Mouse (Mus musculus) bone marrow macrophage, adult 2 months (primary cell): ENCODE data around the gene Klf8. TPM values are rescaled to one million over a fixed set of nuclear protein-coding genes. Genes with fewer than 3 reads are reported as not detected.
"Not testable (repeated sequence)": the region's sequence is repeated elsewhere in the genome, so short reads cannot be mapped to it uniquely, and the experiment has no call there.

Experiments
- H3K27ac ChIP-seq: 2 replicates; pipeline ENCODE4 v1.5.1; 2012; ENCODE audit warnings: low read depth, low read length; ENCODE audit not compliant: insufficient read depth
- H3K4me1 ChIP-seq: 2 replicates; pipeline ENCODE4 v1.6.1; 2012; ENCODE audit warnings: low read length; ENCODE audit not compliant: control insufficient read depth, insufficient read depth
- H3K4me3 ChIP-seq: 2 replicates; pipeline ENCODE4 v1.5.1; 2012; ENCODE audit warnings: mild to moderate bottlenecking, low read length, moderate library complexity; ENCODE audit not compliant: insufficient read depth
- CTCF ChIP-seq: IDR thresholded peaks from 2 replicates; pipeline ENCODE4 v1.5.1; 2012; ENCODE audit warnings: low read depth, mild to moderate bottlenecking, low read length, moderate library complexity
- POLR2A ChIP-seq: IDR thresholded peaks from 2 replicates; pipeline ENCODE4 v1.6.1; 2012; ENCODE audit warnings: mild to moderate bottlenecking, low read depth, low read length, borderline replicate concordance
- polyA plus RNA-seq: library from polyadenylated mRNA; stranded (reverse); fragments of >200 nt; gene quantifications from 2 replicates; pipeline ENCODE4 v1.2.4, GENCODE M21; 2012; ENCODE audit not compliant: missing spikeins, insufficient read depth, insufficient read length

The Klf8 gene
- polyA plus RNA-seq, 1 experiment, result 3.2 TPM

- H3K4me1 ChIP-seq, result no peaks in the 10 kb centered on the region
These were observed 85.8 kb downstream of the Klf8 start for GRCm38 (mm10) chrX:153323105-153323504.

GRCm38 (mm10) chrX:153334140-153334539, 96.9 kb downstream of the Klf8 start:
- not testable (repeated sequence) for H3K27ac ChIP-seq, H3K4me1 ChIP-seq, H3K4me3 ChIP-seq

More at GRCm38 (mm10) chrX:153323105-153323504, 85.8 kb downstream of the Klf8 start:
- no peak overlapping the region for H3K27ac ChIP-seq
- TF ChIP-seq POLR2A (no peak), CTCF (no peak)
- H3K4me3 ChIP-seq, result no peak overlapping the region

- Histone ChIP-seq H3K4me1 (peaks cover 6% of the 10 kb centered on the region), H3K27ac (peak overlapping the region; percentile 14; the same call in 1 of the 2 replicates), H3K4me3 (peak overlapping the region; percentile 59)
- TF ChIP-seq POLR2A, result no peak
These were observed 122.3 kb downstream of the Klf8 start for GRCm38 (mm10) chrX:153359331-153360215.

- TF ChIP-seq CTCF (no peak), POLR2A (no peak)
- Histone ChIP-seq H3K27ac (no peak overlapping the region), H3K4me3 (peak overlapping the region; percentile 59), H3K4me1 (peaks cover 6% of the 10 kb centered on the region)
These were observed 122.9 kb downstream of the Klf8 start for GRCm38 (mm10) chrX:153360216-153360590.

- H3K4me3 ChIP-seq, result peak overlapping the region; percentile 59
- H3K4me1 ChIP-seq, result peaks cover 6% of the 10 kb centered on the region
- no peak for TF ChIP-seq POLR2A
- TF ChIP-seq CTCF, result no peak
- H3K27ac ChIP-seq, result no peak overlapping the region
These were observed 123.5 kb downstream of the Klf8 start for GRCm38 (mm10) chrX:153360666-153361269.

- no peak for TF ChIP-seq POLR2A
- no peak for TF ChIP-seq CTCF
- H3K4me3 ChIP-seq, result no peak overlapping the region
- H3K27ac ChIP-seq, result no peak overlapping the region
- H3K4me1 ChIP-seq, result no peaks in the 10 kb centered on the region
These were observed 129.5 kb downstream of the Klf8 start for GRCm38 (mm10) chrX:153366754-153367153.

- Histone ChIP-seq H3K4me1 (no peaks in the 10 kb centered on the region), H3K4me3 (no peak overlapping the region), H3K27ac (no peak overlapping the region)
- TF ChIP-seq CTCF (no peak), POLR2A (no peak)
These were observed 132.5 kb downstream of the Klf8 start for GRCm38 (mm10) chrX:153369780-153370179.

DNA sequence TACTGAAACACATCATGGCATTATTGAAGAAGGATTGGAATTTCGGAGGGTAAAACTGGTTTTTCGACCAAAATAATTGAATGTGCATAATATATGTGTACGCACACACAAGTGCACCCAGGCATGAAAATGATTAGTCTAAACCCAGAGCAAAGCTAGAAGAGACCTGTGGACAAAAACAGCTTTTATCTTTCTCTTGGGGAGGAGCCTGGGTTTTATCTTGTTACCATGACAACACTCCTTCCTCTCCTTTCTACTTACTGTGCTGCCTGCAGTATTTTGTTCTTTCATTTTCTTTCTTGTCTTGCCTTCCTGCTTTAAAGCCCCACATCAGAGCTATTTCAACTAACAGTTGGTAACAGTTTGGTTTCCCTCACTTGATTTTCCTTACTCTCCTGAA, 137.8 kb downstream of the Klf8 start:
- Histone ChIP-seq H3K27ac (no peak overlapping the region), H3K4me3 (no peak overlapping the region), H3K4me1 (no peaks in the 10 kb centered on the region)
- TF ChIP-seq CTCF, result no peak
- no peak for TF ChIP-seq POLR2A

DNA sequence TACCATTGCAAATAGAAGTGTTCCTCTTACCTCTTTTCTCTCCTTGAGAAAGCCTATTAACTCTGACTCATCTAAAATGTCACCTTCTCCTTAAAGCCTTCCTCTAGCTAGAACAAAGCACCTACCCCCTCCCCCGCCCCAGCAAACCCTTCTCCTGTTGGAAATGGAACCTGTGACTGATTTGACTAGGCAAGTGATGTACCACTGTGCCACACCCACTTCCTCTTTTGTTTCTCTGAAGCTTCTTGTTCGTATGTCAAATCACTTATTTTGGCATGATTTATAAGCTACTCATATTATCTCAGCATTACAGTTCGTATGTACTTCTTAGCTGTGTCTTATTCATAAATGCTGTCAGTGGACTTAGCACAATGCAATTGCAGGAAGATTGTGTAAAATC, 144.5 kb downstream of the Klf8 start:
- Histone ChIP-seq H3K27ac (no peak overlapping the region), H3K4me1 (no peaks in the 10 kb centered on the region), H3K4me3 (no peak overlapping the region)
- TF ChIP-seq POLR2A, result no peak
- no peak for TF ChIP-seq CTCF

GRCm38 (mm10) chrX:153389291-153389690, 152.0 kb downstream of the Klf8 start:
- TF ChIP-seq CTCF, result no peak
- no peak for TF ChIP-seq POLR2A
- Histone ChIP-seq H3K4me1 (no peaks in the 10 kb centered on the region), H3K4me3 (no peak overlapping the region), H3K27ac (no peak overlapping the region)
